Mouse (Mus musculus): ENCODE data around the gene Tsr1.

Gene Tsr1

GRCm38 (mm10) chr11:74896901-74897677 is 782 bp upstream of the Tsr1 start, which contains the start of gene Sgsm2:
Gene Sgsm2, minus strand, starts transcription at chr11:74897060.
- DNase-seq (ENCODE audit: low spot score) = peak; percentile 79

GRCm38 (mm10) chr11:74898517-74898827 is 601 bp downstream of the Tsr1 start:
- no peak for DNase-seq (ENCODE audit: low spot score)

- no peak for DNase-seq (ENCODE audit: low spot score)
These were observed 3.7 kb downstream of the Tsr1 start for GRCm38 (mm10) chr11:74901555-74901954.

- no peak for DNase-seq (ENCODE audit: low spot score)
These were observed 4.5 kb downstream of the Tsr1 start for GRCm38 (mm10) chr11:74902416-74902815.

- no peak for DNase-seq (ENCODE audit: low spot score)
These were observed 10.0 kb downstream of the Tsr1 start for GRCm38 (mm10) chr11:74907850-74908249.

GRCm38 (mm10) chr11:74908618-74909399 is 10.9 kb downstream of the Tsr1 start:
- no peak for DNase-seq (ENCODE audit: low spot score)

GRCm38 (mm10) chr11:74909978-74910377 is 12.1 kb downstream of the Tsr1 start:
- no peak for DNase-seq (ENCODE audit: low spot score)

- no peak for DNase-seq (ENCODE audit: low spot score)
These were observed 14.6 kb downstream of the Tsr1 start for GRCm38 (mm10) chr11:74912492-74912891.

- no peak for DNase-seq (ENCODE audit: low spot score)
These were observed 21.4 kb downstream of the Tsr1 start for GRCm38 (mm10) chr11:74919249-74919648.

- peak; percentile 13 for DNase-seq (ENCODE audit: low spot score)
These were observed 26.3 kb downstream of the Tsr1 start for GRCm38 (mm10) chr11:74924149-74924548.

GRCm38 (mm10) chr11:74925577-74926387 is 27.9 kb downstream of the Tsr1 start, which contains the start of the genes Smg6 and Srr:
Gene Smg6, plus strand, starts transcription at chr11:74925823.
Gene Srr, minus strand, starts transcription at chr11:74925948.
- DNase-seq (ENCODE audit: low spot score) = peak; percentile 92

- no peak for DNase-seq (ENCODE audit: low spot score)
These were observed 28.6 kb downstream of the Tsr1 start for GRCm38 (mm10) chr11:74926388-74927005.

- no peak for DNase-seq (ENCODE audit: low spot score)
These were observed 29.4 kb downstream of the Tsr1 start for GRCm38 (mm10) chr11:74927236-74927725.

- no peak for DNase-seq (ENCODE audit: low spot score)
These were observed 31.2 kb downstream of the Tsr1 start for GRCm38 (mm10) chr11:74929111-74929510.

GRCm38 (mm10) chr11:74930391-74930790 is 32.5 kb downstream of the Tsr1 start:
- no peak for DNase-seq (ENCODE audit: low spot score)

GRCm38 (mm10) chr11:74946348-74946747 is 48.5 kb downstream of the Tsr1 start:
- no peak for DNase-seq (ENCODE audit: low spot score)

- no peak for DNase-seq (ENCODE audit: low spot score)
These were observed 57.0 kb downstream of the Tsr1 start for GRCm38 (mm10) chr11:74954901-74955300.

- DNase-seq (ENCODE audit: low spot score) = no peak
These were observed 58.1 kb downstream of the Tsr1 start for GRCm38 (mm10) chr11:74956006-74956405.

- no peak for DNase-seq (ENCODE audit: low spot score)
These were observed 59.7 kb downstream of the Tsr1 start for GRCm38 (mm10) chr11:74957600-74957999.
